Mouse (Mus musculus) neural tube, embryonic 15.5 days (tissue): ENCODE data around the gene Slc46a2. TPM values are rescaled to one million over a fixed set of nuclear protein-coding genes. Genes with fewer than 3 reads are reported as not detected.

ENCODE experiments used
- ATAC-seq: fragments of 200-750 bp; cut with Nextera tagmentation; 2 replicates; pipeline ENCODE4 v1.8.0; 2017; ENCODE audit warnings: mild to moderate bottlenecking, moderate TSS enrichment, moderate library complexity; ENCODE audit not compliant: low FRiP score
- H3K27ac ChIP-seq: fragments of 300-500 bp; sonication (generic); replicated peaks from 2 replicates; pipeline ENCODE4 v1.5.1; 2015; ENCODE audit warnings: mild to moderate bottlenecking, inconsistent platforms
- H3K27me3 ChIP-seq: fragments of 300-500 bp; sonication (generic); replicated peaks from 2 replicates; pipeline ENCODE4 v1.6.1; 2015; ENCODE audit warnings: inconsistent platforms
- H3K36me3 ChIP-seq: fragments of 300-500 bp; sonication (generic); 2 replicates; pipeline ENCODE4 v1.6.1; 2015; ENCODE audit warnings: inconsistent platforms
- H3K4me1 ChIP-seq: fragments of 300-500 bp; sonication (generic); 2 replicates; pipeline ENCODE4 v1.6.1; 2015; ENCODE audit warnings: inconsistent platforms
- H3K4me2 ChIP-seq: fragments of 300-500 bp; sonication (generic); 2 replicates; pipeline ENCODE4 v1.6.1; 2015; ENCODE audit warnings: inconsistent platforms, mild to moderate bottlenecking, moderate library complexity
- H3K4me3 ChIP-seq: fragments of 300-500 bp; sonication (generic); replicated peaks from 2 replicates; pipeline ENCODE4 v1.5.1; 2015; ENCODE audit warnings: mild to moderate bottlenecking, inconsistent platforms
- H3K9ac ChIP-seq: fragments of 300-500 bp; sonication (generic); replicated peaks from 2 replicates; pipeline ENCODE4 v1.6.1; 2015; ENCODE audit warnings: mild to moderate bottlenecking, inconsistent platforms
- H3K9me3 ChIP-seq: fragments of 300-500 bp; sonication (generic); replicated peaks from 2 replicates; pipeline ENCODE4 v1.6.1; 2016; ENCODE audit warnings: inconsistent platforms
- WGBS: fragments of 180-500 bp; shearing (Covaris S2); methylation state at CpG from one replicate; pipeline ENCODE4 v1.1.7; 2015; ENCODE audit warnings: mixed read lengths; 5-methylcytosine and 5-hydroxymethylcytosine counted together
- polyA plus RNA-seq: library from polyadenylated mRNA; unstranded; fragments of >200 nt; fragmentation: Nextera tagmentation; extraction: Ambion mirVana; gene quantifications from 2 replicates; pipeline ENCODE4 v1.2.1, GENCODE M21; 2015

Gene Slc46a2
- polyA plus RNA-seq, 1 experiment from 2014 or later = 0.09 TPM

GRCm38 (mm10) chr4:59887011-59887410 lies 27.8 kb downstream of the Slc46a2 start:
- no peaks in the 10 kb centered on the region for H3K9me3 ChIP-seq
- H3K27ac ChIP-seq = no peak overlapping the region
- WGBS = 87% methylated on average over 5 of the region's 5 CpGs
- H3K27me3 ChIP-seq = no peaks in the 10 kb centered on the region
- no peak overlapping the region for H3K9ac ChIP-seq
- no peak overlapping the region for H3K4me2 ChIP-seq
- no peak for ATAC-seq
- H3K4me1 ChIP-seq = no peaks in the 10 kb centered on the region
- peaks cover 36% of the 10 kb centered on the region for H3K36me3 ChIP-seq
- H3K4me3 ChIP-seq = no peak overlapping the region

DNA sequence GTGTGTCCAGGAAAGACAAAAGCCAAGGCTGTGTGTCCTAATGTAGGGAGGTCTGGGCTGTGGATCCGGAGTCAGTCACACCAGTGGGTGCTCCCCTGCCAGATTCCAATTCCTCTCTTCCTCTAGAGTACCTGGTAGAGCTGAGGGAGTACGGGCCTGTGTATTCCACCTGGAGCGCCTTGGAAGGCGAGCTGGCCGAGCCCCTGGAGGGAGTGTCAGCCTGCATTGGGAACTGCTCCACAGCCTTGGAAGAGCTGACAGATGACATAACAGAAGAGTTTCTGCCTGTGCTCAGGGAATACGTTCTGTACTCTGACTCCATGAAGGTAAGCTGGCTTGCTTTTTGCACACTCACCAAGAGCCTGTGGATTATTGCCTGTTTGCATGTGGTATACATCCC lies 28.6 kb downstream of the Slc46a2 start:
- 94% methylated on average over 6 of the region's 6 CpGs for WGBS
- Histone ChIP-seq H3K4me1 (no peaks in the 10 kb centered on the region), H3K36me3 (peaks cover 40% of the 10 kb centered on the region), H3K4me3 (no peak overlapping the region), H3K4me2 (no peak overlapping the region), H3K9me3 (no peaks in the 10 kb centered on the region), H3K9ac (no peak overlapping the region), H3K27me3 (no peaks in the 10 kb centered on the region), H3K27ac (no peak overlapping the region)
- ATAC-seq = no peak

DNA sequence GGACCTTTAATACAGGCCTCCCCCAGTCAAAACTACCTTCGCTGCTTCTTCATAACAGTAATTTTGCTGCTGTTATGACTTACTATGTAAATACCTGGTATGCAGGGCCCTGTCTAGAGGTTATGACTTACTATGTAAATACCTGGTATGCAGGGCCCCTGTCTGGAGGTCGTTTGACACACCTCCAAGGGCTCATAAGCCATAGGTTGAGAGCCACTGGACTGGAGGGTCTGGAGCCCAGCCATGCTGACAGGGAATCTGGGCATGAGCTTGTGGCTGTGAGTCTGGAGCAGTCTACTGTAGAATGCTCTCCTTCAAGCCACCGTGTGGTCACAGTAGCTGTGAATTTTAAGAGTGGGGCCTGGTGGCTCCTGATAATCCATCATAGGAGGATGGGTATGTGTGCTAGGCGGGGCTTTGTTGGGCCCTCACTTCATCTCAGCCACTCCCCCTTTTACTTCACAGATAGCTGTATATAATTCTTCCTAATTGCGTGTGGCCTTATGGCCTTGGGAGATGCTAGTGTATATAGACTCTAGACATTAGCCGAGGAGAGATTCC lies 30.6 kb downstream of the Slc46a2 start:
- Histone ChIP-seq H3K27me3 (no peaks in the 10 kb centered on the region), H3K27ac (no peak overlapping the region), H3K4me2 (no peak overlapping the region), H3K4me3 (no peak overlapping the region), H3K36me3 (peaks cover 57% of the 10 kb centered on the region), H3K9me3 (no peaks in the 10 kb centered on the region), H3K4me1 (no peaks in the 10 kb centered on the region), H3K9ac (no peak overlapping the region)
- 89% methylated on average over 6 of the region's 6 CpGs for WGBS
- no peak for ATAC-seq

DNA sequence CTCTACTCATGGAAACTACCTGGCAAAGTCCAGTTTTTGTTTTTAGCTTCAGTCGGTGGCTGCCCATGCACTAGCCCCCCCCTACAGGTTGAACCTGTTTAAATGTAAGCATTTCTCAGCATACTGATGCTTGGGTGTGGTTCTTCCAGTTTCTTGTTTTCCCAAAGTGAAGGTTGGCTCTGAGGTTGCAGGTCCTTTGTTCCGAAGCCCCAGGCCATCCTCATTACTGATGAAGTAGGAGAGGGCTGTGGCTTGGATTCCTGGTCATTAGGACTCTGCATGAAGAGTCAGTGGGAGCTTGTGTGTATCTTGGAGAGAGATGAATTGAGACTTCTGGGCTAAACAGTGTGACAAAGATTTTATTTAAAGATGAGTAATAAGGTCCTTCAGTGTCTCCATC lies 33.6 kb downstream of the Slc46a2 start:
- no peak for ATAC-seq
- H3K4me1 ChIP-seq = no peaks in the 10 kb centered on the region
- no peak overlapping the region for H3K4me3 ChIP-seq
- H3K4me2 ChIP-seq = no peak overlapping the region
- H3K27me3 ChIP-seq = no peaks in the 10 kb centered on the region
- no peak overlapping the region for H3K9ac ChIP-seq
- 88% methylated on average over 2 of the region's 2 CpGs for WGBS
- H3K36me3 ChIP-seq = peaks cover 50% of the 10 kb centered on the region
- no peak overlapping the region for H3K27ac ChIP-seq
- no peaks in the 10 kb centered on the region for H3K9me3 ChIP-seq

DNA sequence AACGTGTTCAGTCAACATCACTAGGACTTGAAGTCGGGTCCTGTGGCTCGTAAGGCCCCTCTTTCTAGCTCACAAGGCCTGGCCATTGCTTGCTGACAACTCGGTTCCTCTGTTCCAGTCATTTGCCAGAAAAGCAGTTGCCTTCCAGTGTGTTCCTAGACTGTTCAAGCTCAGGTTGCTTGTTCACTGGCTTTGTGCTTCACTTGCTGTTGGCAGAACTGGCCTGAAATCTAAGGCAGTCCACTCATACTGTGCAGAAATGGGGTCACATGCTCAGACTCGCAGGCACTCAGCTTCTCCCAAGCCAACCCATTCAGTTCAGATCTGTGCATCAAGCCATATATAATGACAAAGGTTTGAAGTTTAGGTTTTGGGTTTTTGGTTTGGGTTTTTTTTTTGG lies 34.1 kb downstream of the Slc46a2 start:
- Histone ChIP-seq H3K27me3 (no peaks in the 10 kb centered on the region), H3K27ac (no peak overlapping the region), H3K9me3 (no peaks in the 10 kb centered on the region), H3K4me3 (no peak overlapping the region), H3K4me1 (no peaks in the 10 kb centered on the region), H3K9ac (no peak overlapping the region), H3K4me2 (no peak overlapping the region), H3K36me3 (peaks cover 49% of the 10 kb centered on the region)
- no peak for ATAC-seq
- 89% methylated on average over 5 of the region's 5 CpGs for WGBS

DNA sequence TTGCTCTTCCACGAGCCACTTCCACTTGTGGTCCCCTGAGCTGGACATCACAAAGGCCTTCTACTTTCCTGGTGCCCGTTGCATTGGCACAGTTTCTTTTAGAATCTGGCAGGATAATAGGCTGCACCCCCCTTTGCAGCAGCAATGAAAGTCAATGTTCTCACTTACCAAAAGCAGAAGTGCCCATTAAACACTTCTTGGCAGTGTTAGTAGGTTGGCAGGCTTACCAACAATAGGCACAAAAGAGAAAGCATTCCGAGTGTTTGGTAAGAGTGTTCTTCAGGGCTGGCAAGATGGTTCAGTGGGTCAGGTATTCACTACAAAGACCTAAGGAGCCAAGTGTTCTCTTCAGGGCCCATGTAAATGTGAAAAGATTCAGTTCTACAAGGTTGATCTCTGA lies 35.4 kb downstream of the Slc46a2 start:
- no peaks in the 10 kb centered on the region; the same call in 1 of the 2 replicates for H3K4me1 ChIP-seq

DNA sequence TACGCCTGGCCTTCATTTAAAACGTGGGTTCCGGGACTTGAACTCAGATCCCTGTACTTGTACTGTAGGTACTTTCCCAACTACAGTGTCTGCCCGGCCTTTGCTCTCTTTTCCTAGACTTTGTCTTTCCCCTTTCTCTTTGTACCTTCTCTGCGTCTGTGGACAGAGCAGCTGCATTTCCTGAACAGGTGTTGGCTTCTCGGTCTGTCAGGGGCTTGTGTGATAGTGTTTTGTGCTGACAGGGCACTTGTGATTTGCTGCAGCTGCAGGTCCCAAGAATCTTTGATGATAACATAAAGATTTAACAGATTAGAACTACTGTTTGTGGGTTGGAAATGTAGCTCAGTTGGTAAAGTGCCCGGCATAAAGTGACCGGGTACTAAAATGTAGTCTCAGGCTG lies 36.3 kb downstream of the Slc46a2 start:
- no peak overlapping the region for H3K4me3 ChIP-seq
- WGBS = 94% methylated on average over 8 of the region's 8 CpGs
- no peak overlapping the region for H3K9ac ChIP-seq
- no peaks in the 10 kb centered on the region for H3K9me3 ChIP-seq
- no peak overlapping the region for H3K27ac ChIP-seq
- H3K4me2 ChIP-seq = no peak overlapping the region
- ATAC-seq = no peak
- H3K4me1 ChIP-seq = no peaks in the 10 kb centered on the region; the same call in 1 of the 2 replicates
- no peaks in the 10 kb centered on the region for H3K27me3 ChIP-seq
- peaks cover 38% of the 10 kb centered on the region for H3K36me3 ChIP-seq

More for the DNA sequence above, 35.4 kb downstream of the Slc46a2 start:
- Histone ChIP-seq H3K36me3 (peaks cover 38% of the 10 kb centered on the region), H3K4me3 (no peak overlapping the region), H3K27me3 (no peaks in the 10 kb centered on the region), H3K27ac (no peak overlapping the region), H3K9me3 (no peaks in the 10 kb centered on the region), H3K4me2 (no peak overlapping the region), H3K9ac (no peak overlapping the region)
- 73% methylated on average over 3 of the region's 3 CpGs for WGBS
- no peak for ATAC-seq

DNA sequence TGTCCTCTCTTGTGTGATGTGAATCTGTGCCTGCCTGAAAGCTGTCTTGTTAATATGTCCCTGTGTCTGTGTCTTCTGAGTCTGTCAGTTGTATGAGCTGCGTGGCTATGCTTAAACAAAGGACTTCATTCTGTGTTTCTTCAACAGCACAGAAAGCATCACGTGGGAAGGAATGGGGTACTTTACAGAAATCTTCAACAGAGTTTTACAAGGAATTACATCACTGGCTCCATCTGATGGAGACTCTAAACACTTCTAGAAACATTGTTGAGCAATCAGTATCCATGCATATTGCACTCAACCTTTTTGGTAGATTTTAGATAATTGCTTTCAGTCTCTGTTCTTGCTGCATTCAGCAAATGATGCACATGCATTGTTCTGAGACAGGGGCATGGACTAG lies 37.8 kb downstream of the Slc46a2 start:
- H3K27me3 ChIP-seq = no peaks in the 10 kb centered on the region
- H3K36me3 ChIP-seq = peaks cover 25% of the 10 kb centered on the region; the same call in 1 of the 2 replicates
- H3K4me1 ChIP-seq = no peaks in the 10 kb centered on the region; the same call in 1 of the 2 replicates
- no peak overlapping the region for H3K9ac ChIP-seq
- no peak overlapping the region for H3K4me2 ChIP-seq
- no peak overlapping the region for H3K4me3 ChIP-seq
- H3K9me3 ChIP-seq = no peaks in the 10 kb centered on the region
- 55% methylated on average over 2 of the region's 2 CpGs for WGBS
- no peak overlapping the region for H3K27ac ChIP-seq
- ATAC-seq = no peak

GRCm38 (mm10) chr4:59876570-59876969 lies 38.3 kb downstream of the Slc46a2 start:
- no peak overlapping the region for H3K4me3 ChIP-seq
- H3K4me2 ChIP-seq = no peak overlapping the region
- peaks cover 21% of the 10 kb centered on the region; the same call in 1 of the 2 replicates for H3K36me3 ChIP-seq
- H3K27ac ChIP-seq = no peak overlapping the region; the same call in 1 of the 2 replicates
- H3K4me1 ChIP-seq = no peaks in the 10 kb centered on the region; the same call in 1 of the 2 replicates
- H3K9ac ChIP-seq = no peak overlapping the region
- no peaks in the 10 kb centered on the region for H3K9me3 ChIP-seq
- no peaks in the 10 kb centered on the region for H3K27me3 ChIP-seq
- no peak for ATAC-seq
- 78% methylated on average over 6 of the region's 6 CpGs for whole genome bisulfite sequencing

DNA sequence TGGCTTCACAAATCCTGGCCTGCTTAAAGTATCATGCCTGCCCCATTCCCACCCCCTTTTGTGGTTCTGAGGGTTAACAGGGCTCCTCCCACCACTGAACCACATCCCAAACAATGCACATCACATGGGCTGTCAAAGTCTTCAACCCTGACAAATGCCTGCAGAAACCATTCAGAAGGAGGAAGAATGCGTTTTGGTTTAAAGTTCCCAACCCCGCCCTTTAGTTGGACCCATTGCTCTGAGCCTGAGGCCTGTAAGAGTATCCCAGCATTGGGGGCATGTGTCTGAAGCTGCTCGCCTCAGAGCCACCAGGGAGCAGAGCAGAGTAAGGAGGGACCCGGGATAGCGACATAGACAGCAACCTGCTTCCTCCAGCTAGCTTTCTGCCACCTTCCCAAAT lies 41.0 kb downstream of the Slc46a2 start:
- no peak for ATAC-seq
- peaks cover 3% of the 10 kb centered on the region; the same call in 1 of the 2 replicates for H3K4me1 ChIP-seq
- H3K27me3 ChIP-seq = no peaks in the 10 kb centered on the region
- H3K27ac ChIP-seq = no peak overlapping the region
- no peak overlapping the region for H3K4me2 ChIP-seq
- H3K36me3 ChIP-seq = no peaks in the 10 kb centered on the region
- no peak overlapping the region for H3K4me3 ChIP-seq
- 52% methylated on average over 5 of the region's 5 CpGs for WGBS
- no peaks in the 10 kb centered on the region for H3K9me3 ChIP-seq
- H3K9ac ChIP-seq = no peak overlapping the region

DNA sequence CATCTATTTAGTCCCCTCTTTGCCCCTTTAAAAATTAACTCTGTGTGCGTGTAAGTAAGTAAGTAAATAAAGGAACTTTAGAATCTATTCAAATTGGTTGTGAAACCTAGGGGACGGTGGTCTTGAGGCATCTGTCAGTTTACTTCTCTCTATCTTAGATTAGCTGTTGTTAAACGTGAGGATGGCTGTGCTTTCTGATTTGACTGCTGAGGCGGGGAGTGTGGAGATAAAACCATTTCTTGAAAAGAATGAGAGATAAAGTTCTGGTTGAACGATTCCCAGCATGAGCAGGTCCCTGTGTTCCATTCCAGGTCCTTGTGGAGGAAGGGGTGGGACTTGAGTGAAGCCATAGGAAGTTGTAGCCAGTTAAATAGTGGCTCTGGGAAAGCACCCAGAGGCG lies 41.6 kb downstream of the Slc46a2 start:
- Histone ChIP-seq H3K4me1 (peaks cover 3% of the 10 kb centered on the region; the same call in 1 of the 2 replicates), H3K36me3 (no peaks in the 10 kb centered on the region), H3K4me3 (no peak overlapping the region), H3K9me3 (no peaks in the 10 kb centered on the region), H3K9ac (no peak overlapping the region), H3K4me2 (no peak overlapping the region), H3K27me3 (no peaks in the 10 kb centered on the region), H3K27ac (no peak overlapping the region)
- no peak for ATAC-seq
- 41% methylated on average over 6 of the region's 6 CpGs for WGBS

GRCm38 (mm10) chr4:59870859-59871591 lies 43.8 kb downstream of the Slc46a2 start:
- no peak overlapping the region for H3K4me2 ChIP-seq
- ATAC-seq = peak; percentile 60; the same call in 1 of the 2 replicates
- no peaks in the 10 kb centered on the region for H3K9me3 ChIP-seq
- H3K27me3 ChIP-seq = no peaks in the 10 kb centered on the region
- no peak overlapping the region for H3K27ac ChIP-seq
- H3K4me3 ChIP-seq = no peak overlapping the region
- WGBS = 58% methylated on average over 9 of the region's 9 CpGs
- H3K4me1 ChIP-seq = peaks cover 3% of the 10 kb centered on the region; the same call in 1 of the 2 replicates
- H3K36me3 ChIP-seq = no peaks in the 10 kb centered on the region
- H3K9ac ChIP-seq = no peak overlapping the region
